Mouse (Mus musculus): ENCODE measurements around the gene Arfgef2.

- TF ChIP-seq CTCF (IDR thresholded peaks at IDR 0.05; ENCODE audit: extremely low read depth, insufficient read length, insufficient replicate concordance, low read depth, low read length), result no peak
- TF ChIP-seq POLR2A (IDR thresholded peaks at IDR 0.05; ENCODE audit: low read depth, low read length), result no peak
Observed at GRCm38 (mm10) chr2:166824998-166825397, 19.6 kb downstream of the Arfgef2 start.

Data from small intestine, adult 2 months (tissue).